ENCODE assay signal across 8 mouse cellular contexts in genomic region chr7:122020667-122021354, GRCm38 (mm10). TPM values are rescaled to one million over a fixed set of nuclear protein-coding genes. Genes with fewer than 3 reads are reported as not detected.
A peak's percentile ranks its signal among the peaks of the same experiment; 100 is the strongest.
DNase-seq lines count a peak whose midpoint lies in the region; ATAC-seq lines count a peak whose summit lies in the region.

Gene Gga2, minus strand, starts transcription at chr7:122021222.

- H3K4me3 ChIP-seq in heart, embryonic 13.5 days: peak within 1 kb of the TSS; percentile 87
- peak within 1 kb of the TSS; percentile 83 for H3K4me3 ChIP-seq in liver, embryonic 13.5 days (replicated peaks)
- H3K4me3 ChIP-seq in stomach, embryonic 16.5 days (replicated peaks; ENCODE audit: low read length): peak within 1 kb of the TSS; percentile 78

- H3K9me3 ChIP-seq in heart, embryonic 13.5 days: no peaks in the 10 kb centered on the region
- H3K9me3 ChIP-seq in liver, embryonic 13.5 days (replicated peaks): no peaks in the 10 kb centered on the region
- no peaks in the 10 kb centered on the region for H3K9me3 ChIP-seq in stomach, embryonic 16.5 days (replicated peaks; ENCODE audit: control insufficient read depth, low read length)

- H3K4me1 ChIP-seq in heart, embryonic 13.5 days: peaks cover 40% of the 10 kb centered on the region
- H3K4me1 ChIP-seq in liver, embryonic 13.5 days (replicated peaks): peaks cover 61% of the 10 kb centered on the region
- H3K4me1 ChIP-seq in stomach, embryonic 16.5 days (ENCODE audit: control insufficient read depth, insufficient read depth, low read length): peaks cover 26% of the 10 kb centered on the region

- peak; percentile 88 for DNase-seq in CD4-positive helper T cell, adult 2 months (ENCODE audit: low read depth, low spot score)
- peak; percentile 67 for DNase-seq in brain, embryonic 18.5 days (ENCODE audit: low read depth, low spot score)
- peak; percentile 94 for DNase-seq in kidney, postnatal 14 days
- DNase-seq in liver, embryonic 13.5 days: peak; percentile 87
- peak; percentile 87 for DNase-seq in neural tube, embryonic 10.5 days (ENCODE audit: extremely low spot score, low spot score)

- H3K27ac ChIP-seq in heart, embryonic 13.5 days (replicated peaks): peak within 1 kb of the TSS; percentile 92
- peak within 1 kb of the TSS; percentile 89 for H3K27ac ChIP-seq in liver, embryonic 13.5 days
- H3K27ac ChIP-seq in stomach, embryonic 16.5 days (ENCODE audit: low read length): peak within 1 kb of the TSS; percentile 84

- peak within 1 kb of the TSS; percentile 93 for H3K4me2 ChIP-seq in heart, embryonic 13.5 days
- H3K4me2 ChIP-seq in liver, embryonic 13.5 days: peak within 1 kb of the TSS; percentile 99
- H3K4me2 ChIP-seq in stomach, embryonic 16.5 days (ENCODE audit: low read depth, low read length): peak within 1 kb of the TSS; percentile 61

- H3K27me3 ChIP-seq in heart, embryonic 13.5 days (replicated peaks): no peaks in the 10 kb centered on the region
- no peaks in the 10 kb centered on the region for H3K27me3 ChIP-seq in liver, embryonic 13.5 days
- H3K27me3 ChIP-seq in stomach, embryonic 16.5 days (ENCODE audit: control insufficient read depth, insufficient read depth, low read length): no peaks in the 10 kb centered on the region

- peaks cover 6% of the 10 kb centered on the region for H3K36me3 ChIP-seq in heart, embryonic 13.5 days
- H3K36me3 ChIP-seq in liver, embryonic 13.5 days: no peaks in the 10 kb centered on the region
- no peaks in the 10 kb centered on the region for H3K36me3 ChIP-seq in stomach, embryonic 16.5 days (ENCODE audit: control insufficient read depth, insufficient read depth, low read length)

- WGBS in heart, embryonic 13.5 days: under 1% methylated on average over 50 of the region's 50 CpGs
- WGBS in liver, embryonic 13.5 days (ENCODE audit: insufficient replicate concordance): under 1% methylated on average over 50 of the region's 50 CpGs
- WGBS in stomach, embryonic 16.5 days: under 1% methylated on average over 49 of the region's 50 CpGs

- peak within 1 kb of the TSS; percentile 93 for H3K9ac ChIP-seq in heart, embryonic 13.5 days
- peak within 1 kb of the TSS; percentile 87 for H3K9ac ChIP-seq in liver, embryonic 13.5 days
- H3K9ac ChIP-seq in stomach, embryonic 16.5 days (ENCODE audit: low read length): peak within 1 kb of the TSS; percentile 86

- ATAC-seq in erythroid progenitor cell, adult 5-6 weeks (replicated peaks; ENCODE audit: low FRiP score, poor library complexity, severe bottlenecking): peak; percentile 91
- ATAC-seq in heart, embryonic 13.5 days (ENCODE audit: extremely low read depth, insufficient number of reproducible peaks, low FRiP score, low TSS enrichment): peak; percentile 89
- peak; percentile 76 for ATAC-seq in liver, embryonic 13.5 days (ENCODE audit: low read depth)
- peak; percentile 89 for ATAC-seq in stomach, embryonic 16.5 days (ENCODE audit: insufficient read depth, low FRiP score)

RNA-seq across cellular contexts. Expression of gene Gga2, which starts in this region (rescaled TPM):
- total RNA-seq in erythroid progenitor cell, adult 5-6 weeks (2015; ENCODE audit: low replicate concordance): 6.3 and 7.6 TPM in 2 replicates
- total RNA-seq in erythroid progenitor cell, adult 5-6 weeks (2017; ENCODE audit: low replicate concordance): 4.9 and 7.2 TPM in 2 replicates
- polyA plus RNA-seq in heart, embryonic 13.5 days (2015; fragmentation: Nextera tagmentation; extraction: Ambion mirVana): 77.2 TPM in 2 replicates
- polyA plus RNA-seq in liver, embryonic 13.5 days (2015; fragmentation: Nextera tagmentation; extraction: Ambion mirVana): 39.7 and 41.9 TPM in 2 replicates
- 72.0 and 83.5 TPM in 2 replicates for polyA plus RNA-seq in stomach, embryonic 16.5 days (2015; fragmentation: Nextera tagmentation; extraction: Ambion mirVana)

Comparison
In these comparisons a context has a peak if more than half of its experiments do, and no peak if none do; other contexts are left out.
1. Peak in every context shown above with its lines: DNase-seq, ATAC-seq, H3K4me3 ChIP-seq and H3K27ac ChIP-seq.